Mouse (Mus musculus) mature B cell (primary cell): Measurements from ENCODE around the gene E030018B13Rik.

Experiments
- in situ Hi-C: fragments of 300-500 bp; cut with MboI; formaldehyde crosslinking; loops from 2 replicates; pipeline ENCODE4 v1.14.3; 2019

E030018B13Rik gene

GRCm38 (mm10) chr7:63917693-63918092, 1.0 kb downstream of the E030018B13Rik start:
- in situ Hi-C loops, result no loop called here

GRCm38 (mm10) chr7:63918771-63919768, 2.4 kb downstream of the E030018B13Rik start:
- in situ Hi-C loops, result no loop called here

DNA sequence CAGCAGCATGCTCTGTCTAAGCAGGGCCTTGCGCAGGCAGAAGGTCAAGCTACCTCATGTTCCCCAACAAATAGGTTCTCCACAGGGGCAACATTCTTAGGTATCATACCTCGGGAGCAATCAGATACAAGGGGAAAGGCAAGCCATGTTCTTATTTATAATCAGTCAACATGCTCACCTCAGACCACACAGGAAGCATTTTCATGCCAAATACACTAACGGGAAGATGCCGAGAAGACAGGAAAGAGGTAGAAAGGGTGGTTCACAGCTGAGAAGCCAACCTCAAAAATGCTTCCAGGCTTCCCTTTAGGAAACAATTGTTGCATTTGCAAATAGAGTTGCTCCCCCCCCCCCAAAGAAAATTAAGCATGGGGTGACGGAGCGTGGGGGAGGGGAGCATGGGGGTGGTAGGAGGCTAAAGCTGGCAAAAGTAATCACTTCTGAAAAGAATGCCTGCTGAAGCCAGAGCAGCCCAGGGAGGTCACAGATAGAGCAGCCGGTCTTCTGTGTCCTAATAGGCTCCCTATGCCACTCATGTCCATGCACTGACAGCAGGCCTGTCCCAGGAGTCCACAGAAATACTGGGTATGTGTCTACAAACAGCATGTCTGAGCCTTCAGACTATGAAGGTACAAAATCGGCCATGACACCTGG, 5.4 kb downstream of the E030018B13Rik start:
- in situ Hi-C loops, result no loop called here

DNA sequence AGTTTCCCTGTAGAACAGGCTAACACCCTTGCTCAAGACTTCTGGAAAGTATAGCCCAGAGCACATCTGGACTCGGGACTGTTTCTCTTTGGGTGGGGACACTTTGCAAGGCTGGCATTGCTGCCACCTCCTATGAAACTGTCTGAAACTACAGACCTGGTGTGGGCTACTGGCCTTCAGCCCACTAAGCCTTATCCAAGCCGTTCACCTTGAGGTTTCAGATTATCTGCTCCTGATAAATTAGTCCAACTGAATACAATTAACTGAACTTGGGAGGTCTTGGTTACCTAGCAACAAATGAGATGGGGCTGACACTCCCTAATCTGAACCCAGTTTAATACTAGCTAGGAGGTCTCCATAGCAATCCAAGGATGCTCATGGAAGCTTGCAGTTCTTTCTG, 5.9 kb downstream of the E030018B13Rik start:
- in situ Hi-C loops, result no loop called here

DNA sequence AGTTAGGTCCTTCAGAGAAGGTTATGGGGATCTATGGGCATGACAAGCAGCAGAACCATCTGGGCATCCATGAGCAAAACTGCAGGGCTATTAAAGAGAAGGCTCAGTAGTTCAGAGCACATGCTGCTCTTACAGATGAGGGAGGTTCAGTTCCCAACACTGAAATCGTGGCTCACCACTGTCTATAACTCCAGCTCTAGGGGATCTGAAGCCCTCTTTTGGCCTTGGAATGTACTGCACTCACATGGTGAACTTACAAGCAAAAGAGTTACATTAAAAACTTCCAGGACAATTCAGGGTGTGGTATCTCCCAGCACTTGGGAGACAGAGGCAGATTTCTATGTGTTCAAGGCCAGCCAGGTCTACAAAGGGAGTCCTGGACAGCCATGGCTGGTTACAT, 6.3 kb downstream of the E030018B13Rik start:
- in situ Hi-C loops, result no loop called here

DNA sequence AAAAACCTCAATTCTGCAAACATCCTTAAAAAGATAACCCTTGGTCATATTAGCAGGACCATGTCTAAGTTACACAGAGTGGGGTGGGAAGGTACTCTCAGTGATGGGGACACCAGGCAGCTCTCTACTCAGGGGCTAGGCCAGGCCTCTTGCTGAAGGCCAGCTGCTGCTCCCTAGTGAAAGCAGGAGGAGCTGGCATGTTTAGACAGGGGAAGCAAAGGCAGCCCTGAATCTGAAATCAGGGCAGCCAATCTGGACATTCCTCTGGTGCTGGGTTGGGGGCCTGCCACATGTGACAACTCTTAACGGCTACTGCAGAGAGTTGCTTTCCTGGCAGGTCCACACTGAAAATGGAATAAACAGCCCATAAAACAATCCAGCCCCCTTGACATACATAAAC, 7.5 kb downstream of the E030018B13Rik start:
- in situ Hi-C loops, result no loop called here

GRCm38 (mm10) chr7:63924747-63925412, 8.2 kb downstream of the E030018B13Rik start:
- in situ Hi-C loops, result no loop called here

GRCm38 (mm10) chr7:63925413-63926360, 9.0 kb downstream of the E030018B13Rik start:
- in situ Hi-C loops, result no loop called here

- in situ Hi-C loops, result no loop called here
Measured at GRCm38 (mm10) chr7:63926492-63926891, 9.8 kb downstream of the E030018B13Rik start.

GRCm38 (mm10) chr7:63927121-63927520, 10.5 kb downstream of the E030018B13Rik start:
- in situ Hi-C loops, result no loop called here

- in situ Hi-C loops, result no loop called here
Measured at GRCm38 (mm10) chr7:63929080-63929479, 12.4 kb downstream of the E030018B13Rik start.

- in situ Hi-C loops, result no loop called here
Measured at GRCm38 (mm10) chr7:63930132-63930531, 13.5 kb downstream of the E030018B13Rik start.

DNA sequence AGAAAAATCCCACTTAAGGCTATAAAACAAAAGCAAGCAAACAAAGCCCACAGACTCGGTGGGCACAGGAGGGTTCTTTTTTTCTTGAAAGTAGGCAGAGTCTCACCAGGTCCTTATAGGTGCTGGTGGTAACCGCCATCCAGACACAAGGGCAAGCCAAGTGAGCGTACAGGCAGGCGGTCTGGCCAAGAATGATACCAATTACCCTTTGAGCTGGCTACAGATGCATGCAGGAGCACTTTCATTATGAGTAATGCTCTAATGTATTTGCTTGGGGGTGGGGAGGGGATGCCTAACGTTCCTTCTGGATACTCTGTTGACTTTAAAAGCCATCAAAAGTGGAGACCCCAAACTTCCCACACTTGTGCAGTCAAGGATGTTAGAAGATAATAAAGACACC, 14.1 kb downstream of the E030018B13Rik start:
- in situ Hi-C loops, result no loop called here

DNA sequence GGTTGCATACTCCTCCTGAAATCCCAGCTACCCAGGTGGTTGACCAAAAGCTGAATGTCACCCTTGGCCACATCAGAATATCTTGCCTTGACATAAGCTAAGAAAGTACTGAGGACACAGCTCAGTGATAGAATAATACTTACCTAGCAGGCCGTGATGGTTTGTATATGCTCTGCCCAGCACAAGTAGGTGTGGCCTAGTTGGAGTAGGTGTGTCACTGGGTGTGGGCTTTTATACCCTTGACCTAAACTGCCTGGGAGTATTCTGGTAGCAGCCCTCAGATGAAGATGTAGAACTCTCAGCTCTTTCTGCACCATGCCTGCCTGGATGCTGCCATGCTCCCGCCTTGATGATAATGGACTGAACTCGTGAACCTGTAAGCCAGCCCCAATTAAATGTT, 15.8 kb downstream of the E030018B13Rik start:
- in situ Hi-C loops, result no loop called here

GRCm38 (mm10) chr7:63933905-63934304, 17.2 kb downstream of the E030018B13Rik start:
- in situ Hi-C loops, result no loop called here

- in situ Hi-C loops, result no loop called here
Measured at GRCm38 (mm10) chr7:63934530-63934929, 17.9 kb downstream of the E030018B13Rik start.

- in situ Hi-C loops, result no loop called here
Measured at GRCm38 (mm10) chr7:63935809-63936187, 19.1 kb downstream of the E030018B13Rik start.

- in situ Hi-C loops, result no loop called here
Measured at GRCm38 (mm10) chr7:63936188-63936985, 19.7 kb downstream of the E030018B13Rik start.

DNA sequence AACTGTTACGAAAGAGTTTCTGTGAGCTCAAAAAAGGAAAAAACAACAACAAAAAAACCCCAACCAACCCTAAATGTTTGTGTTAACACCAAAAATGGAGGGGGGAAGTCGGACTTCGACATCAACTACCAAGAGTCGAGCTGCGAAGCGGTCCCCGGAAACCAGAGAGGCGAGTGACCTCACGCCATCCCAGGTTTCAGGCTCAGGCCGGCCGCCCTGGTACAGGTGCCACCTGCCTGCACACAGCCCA, 20.3 kb downstream of the E030018B13Rik start:
- in situ Hi-C loops, result no loop called here

GRCm38 (mm10) chr7:63937236-63938065, 20.8 kb downstream of the E030018B13Rik start:
- in situ Hi-C loops, result no loop called here
